19 mouse cellular contexts compared by ENCODE assay signal in genomic region chr11:108079946-108080650, GRCm38 (mm10).
DNase-seq lines count a peak whose midpoint lies in the region; ATAC-seq and TF ChIP-seq lines count a peak whose summit lies in the region.
"Had no signal": no experiment of that assay in that cellular context is flagged by ENCODE, and none has a peak within 500 bp of the region (broad histone marks: within the 10 kb centered on the region; RNA-seq: fewer than 3 reads in every experiment).

No protein-coding gene starts in this region.

- H3K27ac ChIP-seq in forebrain, embryonic 16.5 days (ENCODE audit: low read length): 0 out of 2 replicates have a peak overlapping the region, but pooled peaks have one; percentile 8
- H3K27ac ChIP-seq in forebrain, embryonic 11.5 days (ENCODE audit: low read depth, low read length): no peak overlapping the region
- H3K27ac ChIP-seq: limb, embryonic 15.5 days; midbrain, embryonic 12.5 days; stomach, embryonic 15.5 days had no signal

- H3K4me3 ChIP-seq in forebrain, embryonic 16.5 days (replicated peaks; ENCODE audit: low read length): no peak overlapping the region
- H3K4me3 ChIP-seq in forebrain, embryonic 11.5 days (ENCODE audit: low read depth, low read length): no peak overlapping the region
- H3K4me3 ChIP-seq in lung, adult 2 months (replicated peaks; ENCODE audit: extremely low read depth, low read depth, low read length): no peak overlapping the region
- H3K4me3 ChIP-seq: limb, embryonic 15.5 days; midbrain, embryonic 12.5 days; stomach, embryonic 15.5 days had no signal

- H3K9ac ChIP-seq in forebrain, embryonic 16.5 days (replicated peaks; ENCODE audit: low read depth, low read length): no peak overlapping the region
- H3K9ac ChIP-seq in forebrain, embryonic 11.5 days (ENCODE audit: low read length): no peak overlapping the region
- H3K9ac ChIP-seq: limb, embryonic 15.5 days; midbrain, embryonic 12.5 days; stomach, embryonic 15.5 days had no signal

- no peak overlapping the region for H3K4me2 ChIP-seq in forebrain, embryonic 16.5 days (ENCODE audit: low read length)
- H3K4me2 ChIP-seq in forebrain, embryonic 11.5 days (ENCODE audit: low read depth, low read length, severe bottlenecking): no peak overlapping the region
- H3K4me2 ChIP-seq: limb, embryonic 15.5 days; midbrain, embryonic 12.5 days; stomach, embryonic 15.5 days had no signal

- ATAC-seq in forebrain, embryonic 16.5 days: peak; percentile 47
- no peak for ATAC-seq in forebrain, embryonic 11.5 days (replicated peaks; ENCODE audit: low FRiP score)
- ATAC-seq in CD4-positive, CD25-positive, alpha-beta regulatory T cell, adult 4 months: no peak
- ATAC-seq: inflammation-experienced regulatory T-cells, adult 6 months had no signal

- TF ChIP-seq CTCF in lung, adult 2 months (IDR thresholded peaks at IDR 0.05; ENCODE audit: insufficient read depth, low read length): no peak

- no peaks in the 10 kb centered on the region for H3K9me3 ChIP-seq in forebrain, embryonic 16.5 days (ENCODE audit: control insufficient read depth, low read length)
- H3K9me3 ChIP-seq in forebrain, embryonic 11.5 days (ENCODE audit: control insufficient read depth, low read length): no peaks in the 10 kb centered on the region
- H3K9me3 ChIP-seq: limb, embryonic 15.5 days; midbrain, embryonic 12.5 days; stomach, embryonic 15.5 days had no signal

- intact Hi-C loops in heart, postnatal 25 days (cut with DNase I): no loop called here

- no peaks in the 10 kb centered on the region for H3K4me1 ChIP-seq in forebrain, embryonic 16.5 days (replicated peaks; ENCODE audit: control insufficient read depth, insufficient read depth, low read length)
- H3K4me1 ChIP-seq in forebrain, embryonic 11.5 days (replicated peaks; ENCODE audit: control insufficient read depth, insufficient read depth, low read length): no peaks in the 10 kb centered on the region
- H3K4me1 ChIP-seq in lung, adult 2 months (ENCODE audit: control insufficient read depth, insufficient read depth, low read length): no peaks in the 10 kb centered on the region
- H3K4me1 ChIP-seq: limb, embryonic 15.5 days; midbrain, embryonic 12.5 days; stomach, embryonic 15.5 days had no signal

- H3K36me3 ChIP-seq in forebrain, embryonic 16.5 days (ENCODE audit: control insufficient read depth, insufficient read depth): no peaks in the 10 kb centered on the region
- no peaks in the 10 kb centered on the region for H3K36me3 ChIP-seq in forebrain, embryonic 11.5 days (ENCODE audit: control insufficient read depth, insufficient read depth, low read length)
- H3K36me3 ChIP-seq: limb, embryonic 15.5 days; midbrain, embryonic 12.5 days; stomach, embryonic 15.5 days had no signal

- WGBS in forebrain, embryonic 16.5 days: 50% methylated on average over 5 of the region's 5 CpGs
- 82% methylated on average over 5 of the region's 5 CpGs for WGBS in forebrain, embryonic 11.5 days
- 65% methylated on average over 5 of the region's 5 CpGs for WGBS in lung, adult 2 months

- no peaks in the 10 kb centered on the region for H3K27me3 ChIP-seq in forebrain, embryonic 16.5 days (replicated peaks; ENCODE audit: control insufficient read depth, insufficient read depth, low read length)
- no peaks in the 10 kb centered on the region for H3K27me3 ChIP-seq in forebrain, embryonic 11.5 days (ENCODE audit: control insufficient read depth, insufficient read depth, low read length)
- H3K27me3 ChIP-seq: limb, embryonic 15.5 days; midbrain, embryonic 12.5 days; stomach, embryonic 15.5 days had no signal

- no peak for TF ChIP-seq POLR2A in lung, adult 2 months (IDR thresholded peaks at IDR 0.05; ENCODE audit: borderline replicate concordance, extremely low read depth, low read depth, low read length)

- no peak for DNase-seq in forebrain, embryonic 11.5 days (ENCODE audit: low spot score)
- DNase-seq in heart, adult 9 months (ENCODE audit: low spot score in 2 of 2): peak; percentile 12 to 17
- DNase-seq in heart, postnatal 25 days (ENCODE audit: low spot score): no peak
- peak; percentile 26 for DNase-seq in lung, postnatal 36 days
- no peak for DNase-seq in lung, adult 2 months
- DNase-seq: adrenal gland, postnatal 36 days; B cell, adult 2 months; heart, postnatal 10 days; kidney, adult 9 months; kidney, postnatal 36 days; retina, postnatal 1 day; spleen, adult 18-20 months; thymus, adult 2 months had no signal

Comparison
In these comparisons a context has a peak if more than half of its experiments do, and no peak if none do; other contexts are left out.
1. DNase-seq: peak in heart, adult 9 months (2 of 2) and lung, postnatal 36 days (single experiment); none in forebrain, embryonic 11.5 days (single experiment), heart, postnatal 25 days (single experiment) and lung, adult 2 months (single experiment).